Mouse (Mus musculus) intestine, postnatal 0 days (tissue): ENCODE measurements around the gene Evi5. TPM values are rescaled to one million over a fixed set of nuclear protein-coding genes. Genes with fewer than 3 reads are reported as not detected.
A peak's percentile ranks its signal among the peaks of the same experiment; 100 is the strongest.

ENCODE experiments used
- ATAC-seq: fragments of 200-750 bp; cut with Nextera tagmentation; 2 replicates; pipeline ENCODE4 v1.8.0; 2017; ENCODE audit warnings: mild to moderate bottlenecking, moderate TSS enrichment, moderate library complexity
- H3K27ac ChIP-seq: fragments of 300-500 bp; sonication (generic); 2 replicates; pipeline ENCODE4 v1.5.1; 2014; ENCODE audit warnings: mild to moderate bottlenecking, low read depth, low read length, moderate library complexity
- H3K27me3 ChIP-seq: fragments of 300-500 bp; sonication (generic); replicated peaks from 2 replicates; pipeline ENCODE4 v1.6.1; 2014; ENCODE audit warnings: low read length, mixed read lengths; ENCODE audit not compliant: control insufficient read depth, insufficient read depth
- H3K36me3 ChIP-seq: fragments of 300-500 bp; sonication (generic); 2 replicates; pipeline ENCODE4 v1.6.1; 2014; ENCODE audit warnings: mild to moderate bottlenecking, moderate library complexity; ENCODE audit not compliant: control insufficient read depth, insufficient read depth
- H3K4me1 ChIP-seq: fragments of 300-500 bp; sonication (generic); replicated peaks from 2 replicates; pipeline ENCODE4 v1.6.1; 2014; ENCODE audit warnings: antibody characterized with exemption, low read length, mixed read lengths; ENCODE audit not compliant: control insufficient read depth, insufficient read depth
- H3K4me2 ChIP-seq: fragments of 300-500 bp; sonication (generic); replicated peaks from 2 replicates; pipeline ENCODE4 v1.6.1; 2014; ENCODE audit warnings: low read depth, mild to moderate bottlenecking, moderate library complexity
- H3K4me3 ChIP-seq: fragments of 300-500 bp; sonication (generic); 2 replicates; pipeline ENCODE4 v1.5.1; 2014; ENCODE audit warnings: low read depth, low read length
- H3K9ac ChIP-seq: fragments of 300-500 bp; sonication (generic); 2 replicates; pipeline ENCODE4 v1.6.1; 2014; ENCODE audit warnings: mild to moderate bottlenecking, low read depth, low read length
- H3K9me3 ChIP-seq: fragments of 300-500 bp; sonication (generic); 2 replicates; pipeline ENCODE4 v1.6.1; 2016; ENCODE audit warnings: mixed run types; ENCODE audit not compliant: control insufficient read depth
- CTCF ChIP-seq: sonication (generic); IDR thresholded peaks from 2 replicates; pipeline ENCODE4 v1.5.1; 2016; ENCODE audit warnings: low read depth, mild to moderate bottlenecking, control low read depth, antibody characterized with exemption, moderate library complexity
- WGBS: fragments of 180-500 bp; shearing (Covaris S2); extraction: QIAGEN DNeasy Blood & Tissue Kit; methylation state at CpG from one replicate; pipeline ENCODE4 v1.1.7; 2014; 5-methylcytosine and 5-hydroxymethylcytosine counted together
- polyA plus RNA-seq: library from polyadenylated mRNA; unstranded; fragments of >200 nt; fragmentation: Nextera tagmentation; extraction: Ambion mirVana; gene quantifications from 2 replicates; pipeline ENCODE4 v1.2.1, GENCODE M21; 2015

Evi5 gene
- polyA plus RNA-seq, 1 experiment from 2014 or later = 39.7 TPM

DNA sequence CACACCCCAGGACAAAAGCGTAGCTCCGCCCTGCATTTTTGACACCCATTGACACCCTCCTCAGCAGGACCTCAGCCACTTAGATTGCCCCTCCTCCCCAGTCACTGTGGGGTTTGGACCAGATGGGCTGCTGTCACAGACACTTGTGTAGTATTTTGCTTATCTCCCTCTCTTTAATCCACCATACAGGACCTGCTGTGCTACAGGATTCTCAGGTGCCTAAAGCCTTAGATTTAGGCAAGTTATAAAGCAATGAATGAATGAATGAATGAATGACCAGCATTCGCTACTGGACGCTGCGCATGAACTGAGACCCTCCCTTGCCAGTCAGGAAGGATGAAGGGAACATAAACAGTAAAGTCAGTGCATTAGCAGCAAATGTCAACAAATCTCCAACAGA is 154.4 kb downstream of the Evi5 start:
- no peak for TF ChIP-seq CTCF
- H3K27ac ChIP-seq = no peak overlapping the region
- peak overlapping the region; percentile 40; the same call in 1 of the 2 replicates for H3K4me3 ChIP-seq
- H3K4me1 ChIP-seq = peaks cover 7% of the 10 kb centered on the region; the same call in 1 of the 2 replicates
- H3K9me3 ChIP-seq = no peaks in the 10 kb centered on the region
- whole genome bisulfite sequencing = 4% methylated on average over 5 of the region's 5 CpGs
- peaks cover 86% of the 10 kb centered on the region for H3K27me3 ChIP-seq
- no peak overlapping the region for H3K9ac ChIP-seq
- peak overlapping the region; percentile 65; the same call in 1 of the 2 replicates for H3K4me2 ChIP-seq
- H3K36me3 ChIP-seq = no peaks in the 10 kb centered on the region
- no peak for ATAC-seq

DNA sequence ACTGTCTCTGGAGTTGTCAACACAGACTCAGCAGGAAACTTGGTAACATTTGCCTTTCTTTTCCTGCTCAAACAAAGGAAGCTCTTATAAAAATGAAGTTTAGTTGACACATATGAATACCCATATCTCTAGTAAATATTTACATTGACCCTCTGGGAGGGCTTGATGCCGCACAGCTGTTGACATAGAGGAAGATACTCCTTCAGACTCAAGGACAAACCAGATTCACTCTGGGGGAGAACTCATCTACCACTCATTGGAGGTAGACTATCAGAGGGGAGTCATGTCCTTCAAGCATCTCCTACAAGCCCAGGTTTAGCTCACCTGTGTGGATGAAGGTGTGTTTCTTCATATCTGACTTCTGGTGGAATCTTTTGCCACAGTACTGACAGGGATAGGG is 155.1 kb downstream of the Evi5 start:
- H3K4me3 ChIP-seq = no peak overlapping the region
- WGBS = 8% methylated on average over 1 of the region's 1 CpGs
- TF ChIP-seq CTCF = no peak
- 0 out of 2 replicates have a peak, but pooled peaks cover 3% of the 10 kb centered on the region for H3K4me1 ChIP-seq
- ATAC-seq = no peak
- H3K9me3 ChIP-seq = no peaks in the 10 kb centered on the region
- H3K27ac ChIP-seq = no peak overlapping the region
- no peak overlapping the region for H3K9ac ChIP-seq
- H3K36me3 ChIP-seq = no peaks in the 10 kb centered on the region
- no peak overlapping the region for H3K4me2 ChIP-seq
- H3K27me3 ChIP-seq = peaks cover 79% of the 10 kb centered on the region

DNA sequence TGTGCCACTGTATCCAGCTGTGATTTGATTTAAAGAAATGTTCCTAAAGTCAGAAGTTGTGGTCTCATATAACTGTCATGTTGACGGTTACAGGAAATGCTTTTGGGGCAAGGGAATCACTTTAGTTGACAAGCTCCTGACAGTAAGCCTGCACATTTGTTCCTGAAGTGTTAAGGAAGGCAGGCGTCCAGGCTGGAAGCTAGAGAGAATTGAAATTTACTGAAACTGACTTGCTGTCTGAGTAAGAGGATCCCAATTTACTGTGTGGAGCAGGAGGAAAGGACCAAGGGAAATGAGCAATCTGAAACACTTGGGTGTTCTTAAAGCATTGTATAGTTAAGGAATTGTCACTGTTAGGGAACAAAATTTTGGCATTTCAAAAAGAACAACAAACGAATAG is 155.7 kb downstream of the Evi5 start:
- Histone ChIP-seq H3K27me3 (peaks cover 73% of the 10 kb centered on the region), H3K36me3 (no peaks in the 10 kb centered on the region), H3K4me3 (no peak overlapping the region), H3K4me1 (0 out of 2 replicates have a peak, but pooled peaks cover 3% of the 10 kb centered on the region), H3K9ac (no peak overlapping the region), H3K9me3 (no peaks in the 10 kb centered on the region), H3K27ac (no peak overlapping the region), H3K4me2 (no peak overlapping the region)
- 19% methylated on average over 3 of the region's 3 CpGs for WGBS
- ATAC-seq = no peak
- TF ChIP-seq CTCF = no peak

DNA sequence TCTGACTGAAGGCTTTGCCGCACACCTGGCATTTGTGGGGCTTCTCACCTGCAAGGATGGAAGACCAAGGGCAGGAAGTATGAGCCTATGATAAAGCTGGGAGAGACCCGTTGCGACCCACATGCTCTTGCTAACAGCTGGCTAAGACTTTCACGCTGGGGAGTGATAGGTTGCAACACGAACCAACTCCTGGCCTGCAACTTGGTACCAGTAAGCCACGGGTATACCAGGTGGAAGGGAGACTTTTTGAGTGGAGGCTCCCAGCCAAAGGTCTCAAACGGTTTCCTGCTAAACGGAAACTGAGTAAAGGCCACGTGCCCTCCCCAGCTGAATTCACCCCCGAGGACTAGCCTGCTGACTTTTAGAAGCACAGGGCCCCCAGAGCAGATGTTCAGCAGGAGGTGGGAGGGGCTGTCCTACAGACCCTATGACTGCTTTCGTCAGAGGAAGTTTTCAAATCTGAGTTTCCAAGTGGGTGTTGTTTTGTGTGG is 157.0 kb downstream of the Evi5 start:
- ATAC-seq = no peak
- H3K27me3 ChIP-seq = peaks cover 64% of the 10 kb centered on the region
- H3K4me3 ChIP-seq = no peak overlapping the region
- no peak overlapping the region for H3K9ac ChIP-seq
- 29% methylated on average over 11 of the region's 11 CpGs for WGBS
- no peaks in the 10 kb centered on the region for H3K9me3 ChIP-seq
- H3K4me2 ChIP-seq = no peak overlapping the region
- H3K27ac ChIP-seq = no peak overlapping the region
- TF ChIP-seq CTCF = no peak
- H3K36me3 ChIP-seq = no peaks in the 10 kb centered on the region
- no peaks in the 10 kb centered on the region for H3K4me1 ChIP-seq

DNA sequence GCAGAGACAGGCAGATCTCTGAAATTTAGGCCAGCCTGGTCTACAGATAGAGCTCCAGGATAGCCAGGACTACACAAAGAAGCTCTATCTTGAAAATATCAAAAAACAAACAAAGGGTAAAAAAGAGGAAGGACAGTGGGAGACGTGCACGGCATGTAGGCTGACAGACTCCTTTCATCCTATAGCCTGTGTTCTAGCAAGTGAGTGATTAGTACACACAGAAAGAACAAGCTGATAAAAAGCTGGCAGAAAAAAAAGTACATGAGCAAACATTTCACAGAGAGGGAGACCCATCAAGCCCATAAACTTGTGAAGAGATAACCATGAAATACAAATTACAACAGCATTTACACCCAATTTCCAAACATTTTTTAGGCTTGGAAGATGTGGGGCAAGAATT is 163.2 kb downstream of the Evi5 start:
- no peak overlapping the region for H3K9ac ChIP-seq
- no peaks in the 10 kb centered on the region for H3K4me1 ChIP-seq
- WGBS = 19% methylated on average over 2 of the region's 2 CpGs
- H3K36me3 ChIP-seq = no peaks in the 10 kb centered on the region
- H3K27ac ChIP-seq = no peak overlapping the region
- no peak overlapping the region for H3K4me3 ChIP-seq
- ATAC-seq = no peak
- no peak for TF ChIP-seq CTCF
- peaks cover 9% of the 10 kb centered on the region for H3K27me3 ChIP-seq
- no peaks in the 10 kb centered on the region for H3K9me3 ChIP-seq
- no peak overlapping the region for H3K4me2 ChIP-seq

DNA sequence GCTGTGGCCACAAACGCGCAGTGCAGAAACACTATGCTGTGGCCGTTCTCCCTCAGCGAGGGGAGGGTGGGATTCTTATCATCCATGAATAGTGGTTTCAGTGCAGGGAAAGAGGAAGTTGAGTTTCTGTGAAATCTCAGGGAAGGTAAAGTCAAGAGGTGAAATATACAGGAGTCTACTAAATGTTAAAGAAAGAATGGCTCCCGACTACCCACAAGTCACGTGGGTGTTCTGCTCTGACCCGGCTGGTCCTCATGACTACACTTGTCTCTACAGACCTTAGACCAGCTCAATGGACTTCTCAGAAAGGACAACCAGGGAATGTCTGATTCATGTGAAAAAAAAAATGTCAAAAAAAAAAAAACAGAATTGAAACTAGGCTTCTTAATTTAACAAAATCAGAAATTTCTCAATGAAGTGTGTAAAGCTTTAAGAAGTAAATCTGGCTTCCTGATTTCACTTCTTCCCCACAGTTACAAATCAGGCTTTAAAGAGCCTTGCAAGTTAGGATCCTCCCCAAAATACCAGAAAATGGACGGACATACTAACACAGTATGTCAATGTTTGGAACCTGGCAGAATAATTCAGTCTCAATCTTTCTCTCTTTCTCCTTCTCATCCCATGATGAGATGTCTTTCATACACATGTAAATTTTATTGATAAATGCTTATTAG is 166.6 kb downstream of the Evi5 start:
- H3K4me1 ChIP-seq = no peaks in the 10 kb centered on the region
- no peaks in the 10 kb centered on the region for H3K9me3 ChIP-seq
- H3K36me3 ChIP-seq = no peaks in the 10 kb centered on the region
- H3K9ac ChIP-seq = no peak overlapping the region
- H3K4me2 ChIP-seq = no peak overlapping the region
- no peak for ATAC-seq
- no peak for TF ChIP-seq CTCF
- WGBS = 87% methylated on average over 8 of the region's 8 CpGs
- H3K27ac ChIP-seq = no peak overlapping the region
- peaks cover 7% of the 10 kb centered on the region; the same call in 1 of the 2 replicates for H3K27me3 ChIP-seq
- H3K4me3 ChIP-seq = no peak overlapping the region
